Mouse (Mus musculus) megakaryocyte, embryonic 14.5 days (primary cell): ENCODE measurements around the gene Chst8.

Experiments
- FLI1 ChIP-seq: IDR thresholded peaks from 2 replicates; pipeline ENCODE4 v1.6.1; 2012; ENCODE audit warnings: low read length, inconsistent platforms, mixed read lengths
- GATA1 ChIP-seq: IDR thresholded peaks from 3 replicates; pipeline ENCODE4 v1.6.1; 2012; ENCODE audit warnings: mixed read lengths, low read length, inconsistent platforms, borderline replicate concordance

- TF ChIP-seq FLI1 = no peak
- TF ChIP-seq GATA1 = no peak
These were observed 122.4 kb downstream of the Chst8 start for GRCm38 (mm10) chr7:34690111-34690510.
